Mouse (Mus musculus) CH12.LX (cell line): ENCODE data around the gene Slc39a3. TPM values are rescaled to one million over a fixed set of nuclear protein-coding genes. Genes with fewer than 3 reads are reported as not detected.

Source experiments
- DNase-seq: peaks from one replicate; pipeline ENCODE4 v3.0.0-alpha.2; 2013; ENCODE audit errors: extremely low read depth
- H3K27ac ChIP-seq: 2 replicates; pipeline ENCODE4 v1.5.1; 2012; ENCODE audit warnings: low read depth, mild to moderate bottlenecking, control low read depth, moderate library complexity; ENCODE audit not compliant: insufficient read depth
- H3K27me3 ChIP-seq: replicated peaks from 2 replicates; pipeline ENCODE3; 2012; ENCODE audit warnings: inconsistent platforms
- H3K36me3 ChIP-seq, 2 experiments: replicated peaks in 1 of 2; 2 replicates each; pipeline versions ENCODE3 to v1.6.1; 2012; ENCODE audit warnings: inconsistent platforms in 1 of 2, low read length in 1 of 2, mild to moderate bottlenecking in 1 of 2, mixed read lengths in 1 of 2, moderate library complexity in 1 of 2; ENCODE audit not compliant: control insufficient read depth in 1 of 2, insufficient read depth in 1 of 2
- H3K4me1 ChIP-seq, 2 experiments: 2 replicates each; pipeline ENCODE4 v1.6.1; 2012; ENCODE audit warnings: inconsistent platforms in 1 of 2, moderate library complexity in 1 of 2; ENCODE audit not compliant: insufficient read depth in 2 of 2, control insufficient read depth in 1 of 2
- H3K4me2 ChIP-seq: 2 replicates; pipeline ENCODE4 v1.6.1; 2012; ENCODE audit warnings: low read depth, mild to moderate bottlenecking, control low read depth; ENCODE audit not compliant: poor library complexity, insufficient read depth, severe bottlenecking
- H3K4me3 ChIP-seq, 3 experiments: fragments of 150-350 bp in 1 of 3; sonication (generic) in 1 of 3; replicated peaks in 1 of 3; 2 replicates each; pipeline versions ENCODE3 to v1.5.1; 2011 to 2012; ENCODE audit warnings: low read depth in 2 of 3, low read length in 2 of 3, mild to moderate bottlenecking in 2 of 3, moderate library complexity in 2 of 3, control low read depth in 1 of 3, improper control_type of control experiment in 1 of 3, inconsistent platforms in 1 of 3, mixed read lengths in 1 of 3; ENCODE audit not compliant: poor library complexity in 1 of 3
- H3K79me2 ChIP-seq: replicated peaks from 2 replicates; pipeline ENCODE4 v1.6.1; 2012; ENCODE audit warnings: mild to moderate bottlenecking, moderate library complexity; ENCODE audit not compliant: control insufficient read depth, poor library complexity, insufficient read depth, severe bottlenecking; ENCODE audit errors: extremely low read depth
- H3K9ac ChIP-seq: 2 replicates; pipeline ENCODE4 v1.6.1; 2012; ENCODE audit warnings: low read depth, mild to moderate bottlenecking, control low read depth, moderate library complexity; ENCODE audit not compliant: insufficient read depth
- H3K9me3 ChIP-seq: replicated peaks from 2 replicates; pipeline ENCODE3; 2012; ENCODE audit warnings: low read length, inconsistent platforms, mixed read lengths
- BHLHE40 ChIP-seq: IDR thresholded peaks from 2 replicates; pipeline ENCODE4 v1.6.1; 2011; ENCODE audit warnings: mild to moderate bottlenecking, low read depth, low read length, improper control_type of control experiment
- CTCF ChIP-seq, 2 experiments: IDR thresholded peaks in 1 of 2; conservative IDR thresholded peaks in 1 of 2; 2 replicates each; pipeline ENCODE4 v1.5.1; 2011 to 2012; ENCODE audit warnings: low read depth in 2 of 2, low read length in 2 of 2, improper control_type of control experiment in 1 of 2, inconsistent platforms in 1 of 2, mild to moderate bottlenecking in 1 of 2, moderate library complexity in 1 of 2
- E2F4 ChIP-seq: IDR thresholded peaks from 2 replicates; pipeline ENCODE4 v1.6.1; 2011; ENCODE audit warnings: low read depth, low read length, improper control_type of control experiment; ENCODE audit not compliant: insufficient replicate concordance
- ELF1 ChIP-seq: IDR thresholded peaks from 2 replicates; pipeline ENCODE4 v1.6.1; 2014; ENCODE audit warnings: low read depth, mild to moderate bottlenecking, inconsistent platforms, low read length, improper control_type of control experiment
- EP300 ChIP-seq: IDR thresholded peaks from 2 replicates; pipeline ENCODE4 v1.6.1; 2011; ENCODE audit warnings: low read length, improper control_type of control experiment
- GABPA ChIP-seq: IDR thresholded peaks from 2 replicates; pipeline ENCODE4 v1.6.1; 2012; ENCODE audit warnings: low read depth, low read length, improper control_type of control experiment, inconsistent platforms; ENCODE audit not compliant: insufficient replicate concordance
- HCFC1 ChIP-seq: IDR thresholded peaks from 2 replicates; pipeline ENCODE4 v1.6.1; 2012; ENCODE audit warnings: low read depth, mild to moderate bottlenecking, inconsistent platforms, low read length, improper control_type of control experiment
- IRF4 ChIP-seq: IDR thresholded peaks from 2 replicates; pipeline ENCODE4 v1.6.1; 2014; ENCODE audit warnings: low read depth, mild to moderate bottlenecking, inconsistent platforms, low read length, improper control_type of control experiment
- JUN ChIP-seq: IDR thresholded peaks from 2 replicates; pipeline ENCODE4 v1.6.1; 2011; ENCODE audit warnings: low read depth, mild to moderate bottlenecking, low read length, improper control_type of control experiment, moderate library complexity; ENCODE audit not compliant: insufficient read depth
- MAX ChIP-seq: IDR thresholded peaks from 2 replicates; pipeline ENCODE4 v1.6.1; 2011; ENCODE audit warnings: low read length, improper control_type of control experiment
- MAZ ChIP-seq: IDR thresholded peaks from 2 replicates; pipeline ENCODE4 v1.6.1; 2012; ENCODE audit warnings: low read depth, mild to moderate bottlenecking, inconsistent platforms, low read length, improper control_type of control experiment, moderate library complexity
- MEF2A ChIP-seq: IDR thresholded peaks from 2 replicates; pipeline ENCODE4 v1.6.1; 2014; ENCODE audit warnings: low read depth, mild to moderate bottlenecking, inconsistent platforms, low read length, improper control_type of control experiment, borderline replicate concordance
- MXI1 ChIP-seq: IDR thresholded peaks from 2 replicates; pipeline ENCODE4 v1.6.1; 2011; ENCODE audit warnings: mild to moderate bottlenecking, low read depth, low read length, improper control_type of control experiment
- MYC ChIP-seq: IDR thresholded peaks from 2 replicates; pipeline ENCODE4 v1.6.1; 2011; ENCODE audit warnings: low read depth, mild to moderate bottlenecking, improper control_type of control experiment, low read length
- NELFE ChIP-seq: IDR thresholded peaks from 2 replicates; pipeline ENCODE4 v1.6.1; 2011; ENCODE audit warnings: low read depth, low read length, improper control_type of control experiment
- NRF1 ChIP-seq: IDR thresholded peaks from 2 replicates; pipeline ENCODE4 v1.6.1; 2014; ENCODE audit warnings: low read depth, mild to moderate bottlenecking, inconsistent platforms, low read length, improper control_type of control experiment, moderate library complexity
- PAX5 ChIP-seq: IDR thresholded peaks from 2 replicates; pipeline ENCODE4 v1.6.1; 2012; ENCODE audit warnings: low read length, inconsistent platforms, mixed read lengths
- POLR2A ChIP-seq: IDR thresholded peaks from 2 replicates; pipeline ENCODE4 v1.6.1; 2011; ENCODE audit warnings: low read depth, mild to moderate bottlenecking, improper control_type of control experiment, low read length
- RAD21 ChIP-seq: IDR thresholded peaks from 2 replicates; pipeline ENCODE4 v1.6.1; 2011; ENCODE audit warnings: low read depth, mild to moderate bottlenecking, low read length, improper control_type of control experiment, moderate library complexity
- RCOR1 ChIP-seq: conservative IDR thresholded peaks from 2 replicates; pipeline ENCODE4 v1.6.1; 2012; ENCODE audit warnings: low read depth, mild to moderate bottlenecking, inconsistent platforms, low read length, improper control_type of control experiment
- SIN3A ChIP-seq: IDR thresholded peaks from 2 replicates; pipeline ENCODE4 v1.6.1; 2012; ENCODE audit warnings: low read length, improper control_type of control experiment, inconsistent platforms
- SMC3 ChIP-seq: IDR thresholded peaks from 2 replicates; pipeline ENCODE4 v1.6.1; 2011; ENCODE audit warnings: low read depth, low read length, improper control_type of control experiment
- TBP ChIP-seq: conservative IDR thresholded peaks from 2 replicates; pipeline ENCODE4 v1.6.1; 2011; ENCODE audit warnings: low read depth, low read length, improper control_type of control experiment
- TCF12 ChIP-seq: IDR thresholded peaks from 2 replicates; pipeline ENCODE4 v1.6.1; 2014; ENCODE audit warnings: low read depth, mild to moderate bottlenecking, inconsistent platforms, low read length, improper control_type of control experiment
- USF2 ChIP-seq: conservative IDR thresholded peaks from 2 replicates; pipeline ENCODE4 v1.6.1; 2011; ENCODE audit warnings: low read depth, low read length, improper control_type of control experiment
- ZC3H11A ChIP-seq: IDR thresholded peaks from 2 replicates; pipeline ENCODE4 v1.6.1; 2012; ENCODE audit warnings: low read depth, mild to moderate bottlenecking, inconsistent platforms, low read length, improper control_type of control experiment
- ZKSCAN1 ChIP-seq: IDR thresholded peaks from 2 replicates; pipeline ENCODE4 v1.6.1; 2012; ENCODE audit warnings: low read depth, inconsistent platforms, low read length, improper control_type of control experiment, borderline replicate concordance
- ZNF384 ChIP-seq: IDR thresholded peaks from 2 replicates; pipeline ENCODE4 v1.6.1; 2012; ENCODE audit warnings: low read depth, low read length, improper control_type of control experiment, inconsistent platforms
- dilution Hi-C: fragments of 300-500 bp; cut with MboI; formaldehyde crosslinking; loops from 2 replicates; pipeline ENCODE4 v1.14.3; 2020; ENCODE audit warnings: low sequenced_read_pairs; ENCODE audit not compliant: extremely low pct_unique_long_range_greater_than_20kb, extremely low pct_ligation_motif_present
- in situ Hi-C: fragments of 300-500 bp; cut with MboI; formaldehyde crosslinking; loops from 3 replicates; pipeline ENCODE4 v1.14.3; 2019; ENCODE audit warnings: low sequenced_read_pairs, low pct_ligation_motif_present, low pct_unique_long_range_greater_than_20kb, mixed read lengths
- polyA plus RNA-seq: library from polyadenylated mRNA; unstranded; fragments of >175 nt; gene quantifications from 2 replicates; pipeline ENCODE4 v1.2.1, GENCODE M21; 2012; ENCODE audit warnings: low read depth; ENCODE audit not compliant: insufficient read length
- total RNA-seq, 2 experiments: library from RNA; depleted of rRNA; stranded (reverse); fragments of 300-350 nt in 1 of 2; fragments of >200 nt in 1 of 2; gene quantifications; 2 replicates each; pipeline ENCODE4 v1.2.3; 2012 to 2014

Gene Slc39a3
- total and polyA plus RNA-seq, 3 experiments: 3.9 to 7.2 (median 4.2) TPM

- TF ChIP-seq NRF1: peak; percentile 51
- TF ChIP-seq JUN: peak; percentile 87
- no peak for TF ChIP-seq E2F4
- TF ChIP-seq GABPA: no peak
Measured at GRCm38 (mm10) chr10:80999362-81000196, 37.6 kb downstream of the Slc39a3 start (continued).

DNA sequence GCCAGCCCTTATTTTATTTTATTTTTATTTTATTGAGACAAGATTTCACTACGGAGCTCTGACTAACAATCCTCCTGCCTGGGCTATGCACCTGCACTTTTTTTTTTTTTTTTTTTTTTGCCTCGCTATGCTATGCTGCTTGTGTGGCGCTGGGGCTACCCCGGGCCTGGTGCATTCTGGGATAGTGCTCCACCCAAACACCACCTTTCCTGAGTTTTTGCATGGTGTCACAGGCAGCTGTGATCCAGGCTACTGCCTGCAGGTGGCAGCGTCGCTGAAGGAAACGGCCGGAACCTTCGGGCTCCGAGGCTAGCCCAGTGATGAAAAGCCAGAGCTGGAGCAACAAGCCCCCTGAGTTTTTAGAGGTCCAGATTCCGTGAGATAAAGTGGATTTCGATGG lies 38.4 kb downstream of the Slc39a3 start:
- TF ChIP-seq ZC3H11A (peak; percentile 25; the same call in 1 of the 2 replicates), ELF1 (no peak), NELFE (peak; percentile 34; the same call in 1 of the 2 replicates), SMC3 (peak; percentile 80), RAD21 (peak; percentile 89), EP300 (no peak; the same call in 1 of the 2 replicates), E2F4 (no peak), CTCF (conservative IDR thresholded peaks at IDR 0.05 in 1 of 2, IDR thresholded peaks at IDR 0.05 in 1 of 2; ENCODE audit: low read depth in 2 of 2, low read length in 2 of 2) (peak; percentile 16 to 94; a peak in 2 of 4 replicates), MYC (no peak), ZKSCAN1 (no peak), PAX5 (no peak), RCOR1 (no peak), MAZ (0 out of 2 replicates have a peak, but pooled peaks have one; percentile 54), ZNF384 (peak; percentile 98), MAX (peak; percentile 67; the same call in 1 of the 2 replicates), NRF1 (0 out of 2 replicates have a peak, but pooled peaks have one; percentile 27), MXI1 (peak; percentile 61; the same call in 1 of the 2 replicates), TCF12 (peak; percentile 35; the same call in 1 of the 2 replicates), POLR2A (no peak), IRF4 (peak; percentile 40; the same call in 1 of the 2 replicates), TBP (no peak), BHLHE40 (0 out of 2 replicates have a peak, but pooled peaks have one; percentile 30), USF2 (no peak), MEF2A (0 out of 2 replicates have a peak, but pooled peaks have one; percentile 47), SIN3A (peak; percentile 64; the same call in 1 of the 2 replicates), GABPA (no peak), HCFC1 (peak; percentile 64)
- Histone ChIP-seq H3K9ac (no peak overlapping the region), H3K4me2 (no peak overlapping the region; the same call in 1 of the 2 replicates), H3K27me3 (peaks cover 60% of the 10 kb centered on the region), H3K36me3 (no peaks in the 10 kb centered on the region), H3K4me1 (peaks cover 14 to 44% of the 10 kb centered on the region in 2 experiments), H3K9me3 (peaks cover 3% of the 10 kb centered on the region), H3K4me3 (no peak overlapping the region), H3K27ac (no peak overlapping the region), H3K79me2 (no peaks in the 10 kb centered on the region)
- dilution Hi-C loops (no loop called here), in situ Hi-C loops (loop anchor here (5.0 to 10.0 kb wide), 3 partner anchors 174 to 251 kb away; partner anchors contain the start of gene Amh)
- peak; percentile 85 for DNase-seq
